Mouse (Mus musculus) megakaryocyte, embryonic 14.5 days (primary cell): ENCODE results near the gene Plekhh1.

Source experiments
- FLI1 ChIP-seq: IDR thresholded peaks from 2 replicates; pipeline ENCODE4 v1.6.1; 2012; ENCODE audit warnings: low read length, inconsistent platforms, mixed read lengths
- GATA1 ChIP-seq: IDR thresholded peaks from 3 replicates; pipeline ENCODE4 v1.6.1; 2012; ENCODE audit warnings: mixed read lengths, low read length, inconsistent platforms, borderline replicate concordance

GRCm38 (mm10) chr12:79047203-79047602 lies 18.2 kb downstream of the Plekhh1 start:
- TF ChIP-seq GATA1 (no peak), FLI1 (no peak)
